Mouse (Mus musculus) kidney, embryonic 14.5 days (tissue): Measurements from ENCODE around the gene Hapln4. TPM values are rescaled to one million over a fixed set of nuclear protein-coding genes. Genes with fewer than 3 reads are reported as not detected.

Experiments
- ATAC-seq: fragments of 200-750 bp; cut with Nextera tagmentation; 2 replicates; pipeline ENCODE4 v1.8.0; 2017; ENCODE audit warnings: moderate number of reproducible peaks, mild to moderate bottlenecking, moderate TSS enrichment, moderate library complexity; ENCODE audit not compliant: low FRiP score, low TSS enrichment
- H3K27ac ChIP-seq: fragments of 300-500 bp; sonication (generic); 2 replicates; pipeline ENCODE4 v1.5.1; 2014; ENCODE audit warnings: low read depth, mild to moderate bottlenecking, low read length, moderate library complexity, mixed read lengths
- H3K27me3 ChIP-seq: fragments of 300-500 bp; sonication (generic); 2 replicates; pipeline ENCODE4 v1.6.1; 2014; ENCODE audit warnings: mild to moderate bottlenecking, low read length; ENCODE audit not compliant: control insufficient read depth, insufficient read depth
- H3K36me3 ChIP-seq: fragments of 300-500 bp; sonication (generic); 2 replicates; pipeline ENCODE4 v1.6.1; 2014; ENCODE audit warnings: low read length, mixed read lengths; ENCODE audit not compliant: control insufficient read depth, insufficient read depth
- H3K4me1 ChIP-seq: fragments of 300-500 bp; sonication (generic); 2 replicates; pipeline ENCODE4 v1.6.1; 2014; ENCODE audit warnings: low read length, mixed read lengths; ENCODE audit not compliant: control insufficient read depth, insufficient read depth
- H3K4me2 ChIP-seq: fragments of 300-500 bp; sonication (generic); replicated peaks from 2 replicates; pipeline ENCODE4 v1.6.1; 2014; ENCODE audit warnings: low read depth, mild to moderate bottlenecking, low read length
- H3K4me3 ChIP-seq: fragments of 300-500 bp; sonication (generic); 2 replicates; pipeline ENCODE4 v1.5.1; 2014; ENCODE audit warnings: mild to moderate bottlenecking, low read length
- H3K9ac ChIP-seq: fragments of 300-500 bp; sonication (generic); 2 replicates; pipeline ENCODE4 v1.6.1; 2014; ENCODE audit warnings: low read depth, mild to moderate bottlenecking, low read length, moderate library complexity
- H3K9me3 ChIP-seq: fragments of 300-500 bp; sonication (generic); 2 replicates; pipeline ENCODE4 v1.6.1; 2016; ENCODE audit warnings: low read length; ENCODE audit not compliant: control insufficient read depth
- WGBS: fragments of 180-500 bp; shearing (Covaris S2); extraction: QIAGEN DNeasy Blood & Tissue Kit; methylation state at CpG from one replicate; pipeline ENCODE4 v1.1.7; 2014; 5-methylcytosine and 5-hydroxymethylcytosine counted together
- microRNA-seq: library from miRNA; unstranded; fragments of <30 nt; microRNA quantifications from one replicate; pipeline ENCODE4, GENCODE M21; 2016
- polyA plus RNA-seq: library from polyadenylated mRNA; unstranded; fragments of >200 nt; fragmentation: Nextera tagmentation; extraction: Ambion mirVana; gene quantifications from 2 replicates; pipeline ENCODE4 v1.2.1, GENCODE M21; 2014

Hapln4 gene
- polyA plus RNA-seq, 1 experiment from 2014 or later, result not detected

- Histone ChIP-seq H3K4me3 (peak within 1 kb of the TSS; percentile 87), H3K36me3 (peaks cover 35% of the 10 kb centered on the region), H3K27ac (peak within 1 kb of the TSS; percentile 77), H3K27me3 (no peaks in the 10 kb centered on the region), H3K4me2 (peak within 1 kb of the TSS; percentile 71), H3K9ac (peak within 1 kb of the TSS; percentile 71), H3K9me3 (no peaks in the 10 kb centered on the region), H3K4me1 (peaks cover 18% of the 10 kb centered on the region)
- WGBS, result under 1% methylated on average over 46 of the region's 46 CpGs
- peak; percentile 99 for ATAC-seq
These were observed 56.0 kb downstream of the Hapln4 start, which contains the start of the genes Rfxank, Borcs8 and Mef2b for GRCm38 (mm10) chr8:70139026-70139857. Gene Rfxank (minus strand): TSS chr8:70139154. Gene Borcs8 (plus strand): TSS chr8:70139499. Gene Mef2b (plus strand): TSS chr8:70139711.

- H3K4me2 ChIP-seq, result peak overlapping the region; percentile 71
- H3K27ac ChIP-seq, result peak overlapping the region; percentile 62; the same call in 1 of the 2 replicates
- 5% methylated on average over 9 of the region's 9 CpGs for WGBS
- H3K4me1 ChIP-seq, result peaks cover 18% of the 10 kb centered on the region
- peaks cover 32% of the 10 kb centered on the region for H3K36me3 ChIP-seq
- no peak for ATAC-seq
- H3K4me3 ChIP-seq, result peak overlapping the region; percentile 87
- no peaks in the 10 kb centered on the region for H3K9me3 ChIP-seq
- H3K9ac ChIP-seq, result peak overlapping the region; percentile 70
- H3K27me3 ChIP-seq, result no peaks in the 10 kb centered on the region
These were observed 56.7 kb downstream of the Hapln4 start for GRCm38 (mm10) chr8:70139981-70140380.

Small RNA genes lying within 50 kb of the gene (microRNA-seq; reads per million reads assigned to microRNA genes)
- not detected for gene Mir7066

Other genes starting within 250 kb of the Hapln4 start
- 0.58 and 0.77 TPM in 2 replicates for gene Cilp2, start 195.8 kb upstream of the Hapln4 start, polyA plus RNA-seq
- gene Tssk6, start 181.3 kb upstream of the Hapln4 start, polyA plus RNA-seq, result 2.7 and 5.1 TPM in 2 replicates
- 192 and 272 TPM in 2 replicates for gene Ndufa13, start 180.9 kb upstream of the Hapln4 start, polyA plus RNA-seq
- 1.7 and 3.3 TPM in 2 replicates for gene Yjefn3, start 180.7 kb upstream of the Hapln4 start, polyA plus RNA-seq
- 42.1 and 59.0 TPM in 2 replicates for gene Gatad2a, start 87.1 kb upstream of the Hapln4 start, polyA plus RNA-seq
- 36.2 and 58.4 TPM in 2 replicates for gene Mau2, start 40.7 kb upstream of the Hapln4 start, polyA plus RNA-seq
- 33.7 and 38.1 TPM in 2 replicates for gene Sugp1, start 40.6 kb upstream of the Hapln4 start, polyA plus RNA-seq
- gene Tm6sf2, start 10.5 kb upstream of the Hapln4 start, polyA plus RNA-seq, result 0.55 and 0.89 TPM in 2 replicates
- gene Ncan, start 37.4 kb downstream of the Hapln4 start, polyA plus RNA-seq, result 0.07 and 0.19 TPM in 2 replicates
- gene Nr2c2ap, start 47.9 kb downstream of the Hapln4 start, polyA plus RNA-seq, result 25.5 and 40.7 TPM in 2 replicates
- gene Rfxank, start 55.7 kb downstream of the Hapln4 start, polyA plus RNA-seq, result 18.6 and 19.6 TPM in 2 replicates
- 49.6 and 64.5 TPM in 2 replicates for gene Borcs8, start 56.0 kb downstream of the Hapln4 start, polyA plus RNA-seq
- gene Mef2b, start 56.3 kb downstream of the Hapln4 start, polyA plus RNA-seq, result 0.30 and 0.97 TPM in 2 replicates
- 43.6 and 47.5 TPM in 2 replicates for gene Tmem161a, start 88.9 kb downstream of the Hapln4 start, polyA plus RNA-seq
- gene Slc25a42, start 128.8 kb downstream of the Hapln4 start, polyA plus RNA-seq, result 2.1 and 3.0 TPM in 2 replicates
- 23.7 and 33.0 TPM in 2 replicates for gene Sugp2, start 150.8 kb downstream of the Hapln4 start, polyA plus RNA-seq
- 23.2 and 24.8 TPM in 2 replicates for gene Armc6, start 151.0 kb downstream of the Hapln4 start, polyA plus RNA-seq
- 54.5 and 70.2 TPM in 2 replicates for gene Homer3, start 199.4 kb downstream of the Hapln4 start, polyA plus RNA-seq
- 49.9 TPM in 2 replicates for gene Ddx49, start 219.0 kb downstream of the Hapln4 start, polyA plus RNA-seq
- gene Cope, start 219.1 kb downstream of the Hapln4 start, polyA plus RNA-seq, result 322 and 327 TPM in 2 replicates
- gene Cers1, start 232.3 kb downstream of the Hapln4 start, polyA plus RNA-seq, result 2.3 and 2.6 TPM in 2 replicates
- 7.6 and 7.9 TPM in 2 replicates for gene Gdf1, start 246.4 kb downstream of the Hapln4 start, polyA plus RNA-seq